Mouse (Mus musculus): Measurements from ENCODE around the gene Synpo2.

DNA sequence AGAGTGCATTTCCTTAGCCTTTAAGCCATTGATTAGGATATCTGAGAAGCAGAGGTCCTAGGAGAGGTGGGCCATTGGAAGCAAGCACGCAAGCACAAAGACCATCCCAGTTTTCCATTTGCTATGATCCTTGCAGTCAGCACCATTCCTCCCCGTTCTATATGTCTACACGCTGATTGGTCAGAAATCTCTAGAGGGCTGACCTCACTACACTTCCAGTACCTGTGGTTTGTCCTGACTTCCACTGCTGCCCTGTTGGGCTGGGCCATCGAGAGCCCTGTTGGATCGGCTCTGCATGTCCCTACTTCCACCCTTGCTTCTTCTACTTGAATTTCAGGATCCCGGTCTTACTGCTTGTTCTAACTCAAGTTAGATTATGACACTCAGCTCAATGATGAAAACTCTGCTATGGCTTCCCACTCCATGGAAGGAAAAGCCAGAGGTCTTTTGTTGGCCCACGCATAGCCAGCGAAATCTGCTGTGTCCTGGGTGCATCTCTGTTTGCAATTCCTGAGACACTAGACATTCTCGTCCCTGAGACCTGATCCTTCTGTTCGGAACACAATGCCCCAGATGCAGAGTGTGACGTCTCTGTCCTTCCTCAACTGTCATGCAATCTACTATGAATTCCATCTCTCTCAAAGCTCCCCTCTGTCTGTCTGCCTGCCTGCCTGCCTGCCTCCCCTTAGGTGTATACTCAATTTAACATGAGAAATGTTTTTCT, 146.5 kb downstream of the Synpo2 start:
- TF ChIP-seq POLR2A (IDR thresholded peaks at IDR 0.05; ENCODE audit: borderline replicate concordance, extremely low read depth, low read depth, low read length) (no peak), CTCF (IDR thresholded peaks at IDR 0.05; ENCODE audit: insufficient read depth, low read length) (no peak)
